Mouse (Mus musculus) spleen, adult 2 months (tissue): ENCODE measurements around the gene March1. TPM values are rescaled to one million over a fixed set of nuclear protein-coding genes. Genes with fewer than 3 reads are reported as not detected.

ENCODE experiments used
- DNase-seq, 2 experiments: peaks; one replicate each; pipeline versions ENCODE4 v3.0.0 to v3.0.0-alpha.2; 2012 to 2021; ENCODE audit warnings: low spot score in 2 of 2, low read depth in 1 of 2
- H3K27ac ChIP-seq: fragments of 200-500 bp; 2 replicates; pipeline ENCODE4 v1.5.1; 2012; ENCODE audit warnings: low read length, inconsistent platforms; ENCODE audit not compliant: insufficient read depth
- H3K27me3 ChIP-seq: fragments of 200-500 bp; 2 replicates; pipeline ENCODE4 v1.6.1; 2012; ENCODE audit warnings: mild to moderate bottlenecking, moderate library complexity, low read length, inconsistent platforms; ENCODE audit not compliant: control insufficient read depth, insufficient read depth
- H3K36me3 ChIP-seq: fragments of 200-500 bp; 2 replicates; pipeline ENCODE4 v1.6.1; 2012; ENCODE audit warnings: mild to moderate bottlenecking, low read length, inconsistent platforms; ENCODE audit not compliant: control insufficient read depth, insufficient read depth
- H3K4me1 ChIP-seq: fragments of 200-500 bp; 2 replicates; pipeline ENCODE4 v1.6.1; 2011; ENCODE audit warnings: inconsistent platforms; ENCODE audit not compliant: control insufficient read depth, insufficient read depth, insufficient read length
- H3K4me3 ChIP-seq: fragments of 200-500 bp; 2 replicates; pipeline ENCODE4 v1.5.1; 2011; ENCODE audit warnings: mild to moderate bottlenecking, inconsistent platforms; ENCODE audit not compliant: insufficient read depth, insufficient read length; ENCODE audit errors: extremely low read depth
- CTCF ChIP-seq: fragments of 200-500 bp; IDR thresholded peaks from 2 replicates; pipeline ENCODE4 v1.5.1; 2011; ENCODE audit warnings: mild to moderate bottlenecking, inconsistent platforms; ENCODE audit not compliant: insufficient read depth, insufficient read length, insufficient replicate concordance; ENCODE audit errors: extremely low read depth
- POLR2A ChIP-seq: fragments of 200-500 bp; IDR thresholded peaks from 2 replicates; pipeline ENCODE4 v1.6.1; 2011; ENCODE audit warnings: low read depth, low read length, inconsistent platforms
- WGBS: fragments of 180-500 bp; shearing (Covaris S2); methylation state at CpG from one replicate; pipeline ENCODE4 v1.1.7; 2018; 5-methylcytosine and 5-hydroxymethylcytosine counted together
- polyA plus RNA-seq: library from polyadenylated mRNA; depleted of rRNA; stranded (reverse); fragments of >200 nt; gene quantifications from 2 replicates; pipeline ENCODE4 v1.2.3, GENCODE M21; 2012

Gene March1
- polyA plus RNA-seq, 1 experiment: 12.7 TPM

GRCm38 (mm10) chr8:66519149-66519548 is 901.4 kb downstream of the March1 start:
- WGBS: 69% methylated on average over 2 of the region's 2 CpGs
- TF ChIP-seq CTCF: no peak
- TF ChIP-seq POLR2A: no peak

GRCm38 (mm10) chr8:66520576-66520975 is 902.9 kb downstream of the March1 start:
- Histone ChIP-seq H3K27ac (no peak overlapping the region), H3K4me1 (no peaks in the 10 kb centered on the region), H3K4me3 (no peak overlapping the region), H3K36me3 (no peaks in the 10 kb centered on the region), H3K27me3 (no peaks in the 10 kb centered on the region)
- no peak for DNase-seq
- TF ChIP-seq POLR2A (no peak), CTCF (no peak)

More at GRCm38 (mm10) chr8:66519149-66519548, 901.4 kb downstream of the March1 start:
- Histone ChIP-seq H3K4me3 (no peak overlapping the region), H3K27ac (no peak overlapping the region), H3K4me1 (no peaks in the 10 kb centered on the region), H3K36me3 (no peaks in the 10 kb centered on the region), H3K27me3 (no peaks in the 10 kb centered on the region)
- DNase-seq: no peak
